Mouse (Mus musculus): Measurements from ENCODE around the gene Car3. TPM values are rescaled to one million over a fixed set of nuclear protein-coding genes. Genes with fewer than 3 reads are reported as not detected.

The Car3 gene
- polyA plus RNA-seq, 1 experiment from 2014 or later = 6.8 TPM

DNA sequence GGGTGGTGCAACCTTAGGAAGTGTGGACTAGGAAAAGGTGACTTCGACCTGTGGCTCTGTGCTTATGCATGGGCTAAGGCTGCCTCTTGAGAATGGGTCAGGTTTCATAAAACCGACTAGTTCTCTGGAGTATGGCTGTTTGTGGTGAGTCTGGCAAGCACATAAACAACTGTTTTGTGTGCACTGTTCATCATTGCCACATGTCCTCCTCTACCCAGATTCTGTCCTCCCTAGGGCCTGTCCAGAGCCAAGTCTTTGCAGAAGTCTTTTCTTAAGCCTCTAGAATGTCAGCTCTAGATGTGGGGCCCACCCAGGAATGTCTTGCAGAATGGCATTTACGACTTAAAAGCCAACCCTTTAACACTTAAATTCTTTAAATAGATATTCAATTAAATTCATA lies 5.4 kb upstream of the Car3 start:
- Histone ChIP-seq H3K9ac (no peak overlapping the region), H3K4me3 (no peak overlapping the region), H3K9me3 (no peaks in the 10 kb centered on the region), H3K36me3 (no peaks in the 10 kb centered on the region), H3K4me1 (peaks cover 6% of the 10 kb centered on the region), H3K4me2 (no peak overlapping the region), H3K27ac (replicated peaks) (no peak overlapping the region), H3K27me3 (replicated peaks) (no peaks in the 10 kb centered on the region)
- 75% methylated on average over 3 of the region's 3 CpGs for WGBS
- no peak for ATAC-seq (ENCODE audit: extremely low read depth, insufficient number of reproducible peaks, low FRiP score, low TSS enrichment)

GRCm38 (mm10) chr3:14860291-14860690 lies 3.0 kb upstream of the Car3 start:
- Histone ChIP-seq H3K9ac (no peak overlapping the region), H3K27ac (replicated peaks) (no peak overlapping the region), H3K9me3 (no peaks in the 10 kb centered on the region), H3K4me1 (peaks cover 10% of the 10 kb centered on the region), H3K4me3 (no peak overlapping the region), H3K27me3 (replicated peaks) (no peaks in the 10 kb centered on the region), H3K4me2 (no peak overlapping the region), H3K36me3 (no peaks in the 10 kb centered on the region)
- ATAC-seq (ENCODE audit: extremely low read depth, insufficient number of reproducible peaks, low FRiP score, low TSS enrichment) = no peak
- 51% methylated on average over 3 of the region's 3 CpGs for WGBS

GRCm38 (mm10) chr3:14861165-14861564 lies 2.1 kb upstream of the Car3 start:
- 76% methylated on average over 1 of the region's 1 CpGs for WGBS
- Histone ChIP-seq H3K4me1 (peaks cover 10% of the 10 kb centered on the region), H3K4me3 (no peak overlapping the region), H3K9me3 (no peaks in the 10 kb centered on the region), H3K9ac (no peak overlapping the region), H3K4me2 (no peak overlapping the region), H3K27ac (replicated peaks) (no peak overlapping the region), H3K36me3 (no peaks in the 10 kb centered on the region), H3K27me3 (replicated peaks) (no peaks in the 10 kb centered on the region)
- ATAC-seq (ENCODE audit: extremely low read depth, insufficient number of reproducible peaks, low FRiP score, low TSS enrichment) = no peak

DNA sequence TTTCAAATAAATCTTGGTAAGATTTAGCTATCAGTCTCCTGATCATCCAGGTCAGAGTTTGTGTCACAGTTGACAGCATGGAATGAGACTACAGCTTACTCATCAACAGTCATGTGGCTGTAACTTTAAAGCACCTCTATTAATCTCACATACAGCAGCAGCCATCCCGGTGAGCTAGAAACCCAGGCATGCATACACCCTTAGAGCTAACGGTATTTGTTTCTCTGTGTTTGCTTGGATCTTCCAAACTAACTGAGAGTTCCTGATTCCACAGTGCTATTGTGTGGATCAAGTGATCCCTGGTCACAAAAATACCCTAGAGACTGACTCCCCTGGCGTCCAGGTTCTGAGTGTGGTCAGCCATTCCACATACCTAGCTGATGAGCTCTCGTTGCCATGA lies 1.5 kb upstream of the Car3 start:
- no peaks in the 10 kb centered on the region for H3K9me3 ChIP-seq
- peak overlapping the region; percentile 84 for H3K4me2 ChIP-seq
- ATAC-seq (ENCODE audit: extremely low read depth, insufficient number of reproducible peaks, low FRiP score, low TSS enrichment) = no peak
- 42% methylated on average over 4 of the region's 4 CpGs for WGBS
- no peak overlapping the region for H3K27ac ChIP-seq (replicated peaks)
- H3K4me1 ChIP-seq = peaks cover 10% of the 10 kb centered on the region
- H3K27me3 ChIP-seq (replicated peaks) = no peaks in the 10 kb centered on the region
- H3K4me3 ChIP-seq = no peak overlapping the region
- H3K9ac ChIP-seq = no peak overlapping the region
- no peaks in the 10 kb centered on the region for H3K36me3 ChIP-seq

DNA sequence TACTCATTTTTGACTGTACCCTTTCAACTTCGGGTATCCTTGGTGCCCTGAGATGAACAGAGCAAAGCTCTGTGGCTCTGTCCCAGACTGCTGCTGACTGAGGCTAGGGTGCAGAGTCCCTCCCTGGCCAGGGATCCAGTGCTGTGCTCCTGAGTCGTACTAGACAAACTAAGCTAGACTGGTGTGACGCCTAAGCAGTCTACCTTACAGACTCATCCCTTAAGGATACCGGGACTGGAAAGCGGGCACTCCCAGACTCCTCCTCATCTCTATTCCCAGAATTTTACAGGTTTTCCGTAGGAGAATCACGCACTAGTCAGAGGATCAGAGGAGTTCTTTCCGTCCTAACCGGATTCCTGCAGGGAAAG lies 674 bp upstream of the Car3 start:
- Histone ChIP-seq H3K9me3 (no peaks in the 10 kb centered on the region), H3K27me3 (replicated peaks) (no peaks in the 10 kb centered on the region), H3K36me3 (no peaks in the 10 kb centered on the region), H3K27ac (replicated peaks) (no peak overlapping the region), H3K4me1 (peaks cover 10% of the 10 kb centered on the region), H3K4me3 (peak overlapping the region; percentile 49), H3K9ac (peak overlapping the region; percentile 67), H3K4me2 (peak overlapping the region; percentile 84)
- under 1% methylated on average over 9 of the region's 9 CpGs for WGBS
- ATAC-seq (ENCODE audit: extremely low read depth, insufficient number of reproducible peaks, low FRiP score, low TSS enrichment) = no peak

GRCm38 (mm10) chr3:14863922-14864321 lies 610 bp downstream of the Car3 start:
- Histone ChIP-seq H3K4me1 (peaks cover 10% of the 10 kb centered on the region), H3K27ac (replicated peaks) (no peak overlapping the region), H3K9me3 (no peaks in the 10 kb centered on the region), H3K27me3 (replicated peaks) (no peaks in the 10 kb centered on the region), H3K36me3 (no peaks in the 10 kb centered on the region), H3K9ac (no peak overlapping the region), H3K4me2 (no peak overlapping the region), H3K4me3 (no peak overlapping the region)
- ATAC-seq (ENCODE audit: extremely low read depth, insufficient number of reproducible peaks, low FRiP score, low TSS enrichment) = no peak
- 81% methylated on average over 2 of the region's 2 CpGs for WGBS

DNA sequence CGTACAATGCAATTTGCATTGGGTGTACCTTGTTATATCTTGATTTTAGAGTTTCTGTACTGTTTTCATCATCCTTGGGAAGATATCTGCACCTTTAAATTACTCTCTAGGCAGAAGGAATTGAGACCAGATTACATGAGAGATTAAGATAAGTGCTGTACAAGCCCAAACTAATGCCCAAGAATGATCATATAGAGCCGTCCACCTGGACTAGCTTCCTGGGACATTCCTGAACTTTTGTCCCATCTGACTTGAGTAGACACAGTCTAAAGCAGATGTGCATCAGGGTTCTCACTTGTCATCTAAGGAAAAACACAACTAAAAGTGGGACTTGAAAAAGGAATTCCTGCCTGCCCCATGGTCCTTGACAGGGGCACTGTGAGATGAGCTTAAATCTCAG lies 2.6 kb downstream of the Car3 start:
- Histone ChIP-seq H3K27ac (replicated peaks) (no peak overlapping the region), H3K9ac (no peak overlapping the region), H3K4me1 (peaks cover 10% of the 10 kb centered on the region), H3K36me3 (no peaks in the 10 kb centered on the region), H3K4me2 (no peak overlapping the region), H3K4me3 (no peak overlapping the region), H3K27me3 (replicated peaks) (no peaks in the 10 kb centered on the region), H3K9me3 (no peaks in the 10 kb centered on the region)
- ATAC-seq (ENCODE audit: extremely low read depth, insufficient number of reproducible peaks, low FRiP score, low TSS enrichment) = no peak
- 70% methylated on average over 2 of the region's 2 CpGs for WGBS

DNA sequence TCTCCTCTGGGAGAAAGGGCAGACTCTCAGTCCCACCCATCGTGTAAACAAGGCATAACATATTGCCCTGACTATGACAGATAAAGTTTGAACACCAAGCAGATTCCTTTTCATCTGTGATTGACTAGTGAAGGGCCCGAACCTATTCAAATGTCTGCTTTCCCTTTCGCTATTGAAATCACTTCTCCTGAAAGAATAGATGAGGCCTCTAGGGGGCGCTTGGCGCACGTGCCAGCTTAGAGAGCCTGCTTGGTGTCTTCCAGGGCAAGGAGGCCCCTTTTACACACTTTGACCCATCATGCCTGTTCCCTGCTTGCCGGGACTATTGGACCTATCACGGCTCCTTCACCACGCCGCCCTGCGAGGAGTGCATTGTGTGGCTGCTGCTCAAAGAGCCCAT lies 6.5 kb downstream of the Car3 start:
- Histone ChIP-seq H3K4me2 (peak overlapping the region; percentile 54), H3K9ac (peak overlapping the region; percentile 58; the same call in 1 of the 2 replicates), H3K4me1 (no peaks in the 10 kb centered on the region), H3K27ac (replicated peaks) (no peak overlapping the region), H3K27me3 (replicated peaks) (no peaks in the 10 kb centered on the region), H3K9me3 (no peaks in the 10 kb centered on the region), H3K4me3 (peak overlapping the region; percentile 29), H3K36me3 (no peaks in the 10 kb centered on the region)
- WGBS = 26% methylated on average over 11 of the region's 11 CpGs
- no peak for ATAC-seq (ENCODE audit: extremely low read depth, insufficient number of reproducible peaks, low FRiP score, low TSS enrichment)

DNA sequence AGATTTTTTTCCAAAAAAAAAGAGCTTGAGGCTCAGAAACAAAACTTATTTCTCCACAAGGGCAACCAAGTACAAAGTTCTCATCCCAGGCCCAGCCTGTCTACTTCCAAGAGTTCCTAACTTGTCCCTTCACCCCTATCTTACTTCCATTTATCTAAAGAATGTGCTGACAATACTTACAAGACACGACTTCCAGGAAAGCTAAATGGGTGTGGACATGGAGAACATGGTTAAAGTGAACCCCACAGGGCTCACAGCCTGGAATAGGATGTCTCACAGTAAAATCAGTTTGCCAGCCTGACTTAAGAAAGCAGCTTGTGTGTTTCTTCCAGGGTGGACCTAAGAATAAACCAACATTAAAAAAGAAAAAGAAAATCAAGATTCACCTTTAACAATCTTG lies 7.2 kb downstream of the Car3 start:
- WGBS = 8% methylated on average over 1 of the region's 1 CpGs
- H3K4me1 ChIP-seq = no peaks in the 10 kb centered on the region
- H3K27ac ChIP-seq (replicated peaks) = no peak overlapping the region
- no peaks in the 10 kb centered on the region for H3K27me3 ChIP-seq (replicated peaks)
- ATAC-seq (ENCODE audit: extremely low read depth, insufficient number of reproducible peaks, low FRiP score, low TSS enrichment) = no peak
- no peaks in the 10 kb centered on the region for H3K36me3 ChIP-seq
- no peaks in the 10 kb centered on the region for H3K9me3 ChIP-seq
- H3K9ac ChIP-seq = no peak overlapping the region
- no peak overlapping the region for H3K4me2 ChIP-seq
- H3K4me3 ChIP-seq = no peak overlapping the region

DNA sequence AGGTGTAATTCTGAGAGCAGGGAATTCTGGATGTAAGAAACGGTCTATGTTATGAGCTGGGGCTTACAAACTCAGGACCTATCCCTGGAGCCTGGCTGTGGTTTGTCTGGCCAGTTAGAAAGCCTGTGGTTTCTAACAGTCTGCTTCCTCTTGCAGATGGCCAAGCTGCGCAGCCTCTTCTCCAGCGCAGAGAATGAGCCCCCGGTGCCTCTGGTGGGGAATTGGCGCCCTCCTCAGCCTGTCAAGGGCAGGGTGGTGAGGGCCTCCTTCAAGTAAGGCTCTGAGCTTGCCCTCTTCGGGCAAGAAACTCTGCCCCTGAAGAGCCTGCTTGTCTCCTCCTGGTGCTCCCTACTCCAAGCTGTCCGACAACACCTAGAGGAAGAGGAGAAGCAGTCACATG lies 8.1 kb downstream of the Car3 start:
- 41% methylated on average over 7 of the region's 7 CpGs for WGBS
- no peak for ATAC-seq (ENCODE audit: extremely low read depth, insufficient number of reproducible peaks, low FRiP score, low TSS enrichment)
- Histone ChIP-seq H3K4me3 (no peak overlapping the region), H3K36me3 (no peaks in the 10 kb centered on the region), H3K9ac (no peak overlapping the region), H3K27me3 (replicated peaks) (no peaks in the 10 kb centered on the region), H3K4me2 (no peak overlapping the region), H3K27ac (replicated peaks) (no peak overlapping the region), H3K4me1 (peaks cover under 1% of the 10 kb centered on the region; the same call in 1 of the 2 replicates), H3K9me3 (no peaks in the 10 kb centered on the region)

GRCm38 (mm10) chr3:14874402-14875040 lies 11.2 kb downstream of the Car3 start:
- H3K9ac ChIP-seq = no peak overlapping the region
- H3K4me1 ChIP-seq = peaks cover 16% of the 10 kb centered on the region
- no peak for ATAC-seq (ENCODE audit: extremely low read depth, insufficient number of reproducible peaks, low FRiP score, low TSS enrichment)
- peak overlapping the region; percentile 30; the same call in 1 of the 2 replicates for H3K4me2 ChIP-seq
- no peak overlapping the region for H3K4me3 ChIP-seq
- no peaks in the 10 kb centered on the region for H3K9me3 ChIP-seq
- WGBS = 33% methylated on average over 8 of the region's 8 CpGs
- H3K27me3 ChIP-seq (replicated peaks) = no peaks in the 10 kb centered on the region
- no peak overlapping the region for H3K27ac ChIP-seq (replicated peaks)
- H3K36me3 ChIP-seq = no peaks in the 10 kb centered on the region

DNA sequence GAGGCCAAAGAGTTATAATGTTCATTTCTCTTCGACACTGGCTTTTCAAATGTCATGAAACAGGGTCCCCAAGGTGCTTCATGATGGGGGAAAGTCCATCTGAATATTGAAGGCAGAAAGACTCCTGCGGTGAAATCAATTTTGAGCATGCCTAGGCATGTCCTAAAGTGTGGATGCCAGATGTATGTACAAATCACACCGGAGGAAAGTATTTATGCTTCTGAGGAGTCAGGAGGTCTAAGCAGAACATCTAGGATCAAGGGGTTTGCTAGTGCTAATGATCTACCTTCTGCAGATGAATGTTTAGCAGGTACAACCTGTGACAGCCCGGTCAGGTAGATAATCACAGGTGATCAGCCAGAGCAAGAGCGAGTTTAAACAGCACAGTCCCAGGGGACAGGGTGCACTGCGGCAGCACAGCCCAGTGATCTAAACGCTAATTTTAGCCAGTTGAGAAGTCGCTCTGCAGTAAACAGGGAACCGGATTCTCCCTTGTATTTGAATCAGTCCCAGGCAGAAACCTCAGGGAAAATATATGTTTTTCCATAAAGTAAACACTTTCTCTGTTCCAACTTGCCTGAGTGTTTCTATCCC lies 13.1 kb downstream of the Car3 start:
- no peak for ATAC-seq (ENCODE audit: extremely low read depth, insufficient number of reproducible peaks, low FRiP score, low TSS enrichment)
- WGBS = 57% methylated on average over 9 of the region's 9 CpGs

More for the DNA sequence above, 13.1 kb downstream of the Car3 start:
- Histone ChIP-seq H3K4me3 (no peak overlapping the region), H3K36me3 (no peaks in the 10 kb centered on the region), H3K4me2 (no peak overlapping the region), H3K9ac (peak overlapping the region; percentile 12; the same call in 1 of the 2 replicates), H3K9me3 (no peaks in the 10 kb centered on the region), H3K27me3 (replicated peaks) (no peaks in the 10 kb centered on the region), H3K27ac (replicated peaks) (peak overlapping the region; percentile 51; the same call in 1 of the 2 replicates), H3K4me1 (peaks cover 16% of the 10 kb centered on the region)
